Mouse (Mus musculus) C2C12 (cell line): Measurements from ENCODE around the gene Slc25a1. TPM values are rescaled to one million over a fixed set of nuclear protein-coding genes. Genes with fewer than 3 reads are reported as not detected.
"Not testable (repeated sequence)": the region's sequence is repeated elsewhere in the genome, so short reads cannot be mapped to it uniquely, and the experiment has no call there.

Experiments
- H3K27me3 ChIP-seq: one replicate; pipeline ENCODE4 v1.6.1; 2011; ENCODE audit not compliant: control insufficient read depth, insufficient read depth, insufficient read length
- H3K36me3 ChIP-seq: one replicate; pipeline ENCODE4 v1.6.1; 2011; ENCODE audit not compliant: control insufficient read depth, insufficient read depth
- H3K4me3 ChIP-seq: one replicate; pipeline ENCODE4 v1.5.1; 2011; ENCODE audit warnings: mild to moderate bottlenecking, control low read depth; ENCODE audit not compliant: poor library complexity, insufficient read depth, severe bottlenecking
- H3K79me2 ChIP-seq: one replicate; pipeline ENCODE4 v1.6.1; 2011; ENCODE audit not compliant: control insufficient read depth, insufficient read depth
- H3K79me3 ChIP-seq: one replicate; pipeline ENCODE4 v1.6.1; 2011; ENCODE audit warnings: low read depth, control low read depth
- H3ac ChIP-seq: one replicate; pipeline ENCODE3; 2011; ENCODE audit warnings: low read depth; ENCODE audit not compliant: control insufficient read depth, insufficient read length
- CEBPB ChIP-seq: IDR thresholded peaks from one replicate; pipeline ENCODE4 v1.6.1; 2011; ENCODE audit warnings: low read depth, mild to moderate bottlenecking, control low read depth, moderate library complexity
- CTCF ChIP-seq: IDR thresholded peaks from one replicate; pipeline ENCODE4 v1.5.1; 2011; ENCODE audit not compliant: control insufficient read depth, insufficient read depth, insufficient read length
- FOSL1 ChIP-seq: IDR thresholded peaks from one replicate; pipeline ENCODE4 v1.8.0; 2011; ENCODE audit warnings: mild to moderate bottlenecking, low read length; ENCODE audit not compliant: poor library complexity, insufficient read depth, severe bottlenecking
- MAX ChIP-seq: IDR thresholded peaks from one replicate; pipeline ENCODE4 v1.6.1; 2011; ENCODE audit warnings: mild to moderate bottlenecking, control low read depth
- MYOD1 ChIP-seq: IDR thresholded peaks from one replicate; pipeline ENCODE4 v1.6.1; 2011; ENCODE audit warnings: low read depth; ENCODE audit not compliant: control insufficient read depth, insufficient read length
- MYOG ChIP-seq: IDR thresholded peaks from one replicate; pipeline ENCODE4 v1.6.1; 2011; ENCODE audit not compliant: control insufficient read depth, insufficient read length; ENCODE audit errors: extremely low read depth
- USF1 ChIP-seq: IDR thresholded peaks from one replicate; pipeline ENCODE4 v1.6.1; 2011; ENCODE audit warnings: low read depth, mild to moderate bottlenecking, control low read depth, moderate library complexity
- long read RNA-seq, 2 experiments: library from polyadenylated mRNA; unstranded; transcript quantifications; one replicate each; pipeline ENCODE4 v2.0.0; 2019 to 2020
- polyA plus RNA-seq: library from polyadenylated mRNA; unstranded; fragments of >200 nt; fragmentation: generic; extraction: Trizol; gene quantifications from one replicate; pipeline ENCODE4 v1.2.1, GENCODE M21; 2012; ENCODE audit warnings: missing spikeins

Gene Slc25a1
- polyA plus RNA-seq: 57.3 TPM
- long read RNA-seq, experiment 1, transcript Slc25a1-201 (9 exons, 1,666 nt): major isoform, 85 of 100 reads
- long read RNA-seq, experiment 1, partial matches to known transcripts: 1 of 100 reads
- long read RNA-seq, experiment 1, other reads (novel, unspliced or antisense): 13 of 100 reads
- long read RNA-seq, experiment 2, transcript Slc25a1-201 (9 exons, 1,666 nt): major isoform, 100 of 106 reads
- long read RNA-seq, experiment 2, partial matches to known transcripts: 2 of 106 reads
- long read RNA-seq, experiment 2, other reads (novel, unspliced or antisense): 4 of 106 reads

DNA sequence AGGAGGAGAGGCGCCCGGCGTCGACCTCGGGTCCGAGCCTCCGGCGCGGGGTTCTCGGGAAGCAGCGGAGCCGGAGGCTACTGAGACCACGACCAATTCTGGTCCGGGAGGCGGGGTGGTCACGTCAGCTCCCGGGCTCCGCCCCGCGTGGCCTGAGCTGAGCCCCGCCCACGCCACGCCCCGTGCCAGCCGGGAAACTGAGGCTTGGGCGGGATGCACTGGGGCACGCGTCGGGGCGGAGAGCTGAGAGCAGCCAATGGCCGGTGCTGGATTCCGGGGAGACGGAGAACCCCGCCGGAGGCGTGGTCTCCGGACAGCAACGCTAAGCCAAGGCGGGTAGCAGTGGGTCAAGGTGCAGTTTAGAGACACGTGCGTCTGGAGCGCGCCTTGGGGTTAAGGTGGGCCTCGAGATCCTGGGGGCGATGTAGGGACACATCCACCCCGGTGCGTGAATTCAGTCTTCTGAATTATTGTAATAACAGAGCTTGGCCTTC lies at the start of gene Slc25a1:
TSS of gene Slc25a1 (minus strand) at position 133 of the 494 bp plus-strand sequence.
- Histone ChIP-seq H3K4me3 (peak within 1 kb of the TSS; percentile 66), H3ac (peak within 1 kb of the TSS; percentile 59), H3K27me3 (peaks cover 14% of the 10 kb centered on the region), H3K79me3 (no peaks in the 10 kb centered on the region), H3K36me3 (peaks cover 8% of the 10 kb centered on the region), H3K79me2 (no peaks in the 10 kb centered on the region)
- TF ChIP-seq MAX: peak; percentile 86
- TF ChIP-seq USF1: no peak

DNA sequence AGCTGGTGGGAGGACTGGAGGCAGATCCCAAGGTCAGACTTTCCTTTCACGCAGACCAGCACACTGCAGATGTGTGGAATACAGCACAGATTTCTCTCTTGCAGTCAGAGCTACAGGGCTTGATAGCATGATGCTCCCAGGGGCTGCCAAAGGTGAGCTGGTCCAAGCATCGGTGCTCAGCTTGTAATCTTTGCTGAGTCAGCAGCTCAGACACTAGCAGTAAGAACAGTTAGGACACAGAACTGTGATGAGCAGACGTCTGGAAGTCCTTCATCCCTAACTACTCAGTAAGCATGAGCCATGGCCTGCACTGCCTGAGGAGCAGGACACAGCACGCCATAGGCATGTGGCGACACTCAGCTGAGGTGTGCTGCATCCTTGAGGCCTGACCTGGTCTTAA lies 43.8 kb upstream of the Slc25a1 start:
- no peaks in the 10 kb centered on the region for H3K36me3 ChIP-seq
- TF ChIP-seq MYOD1 (no peak), FOSL1 (no peak), MAX (no peak), CEBPB (no peak), MYOG (no peak), CTCF (no peak)
- H3K4me3 ChIP-seq: no peak overlapping the region
- H3ac ChIP-seq: no peak overlapping the region
- no peaks in the 10 kb centered on the region for H3K79me2 ChIP-seq
- peaks cover 38% of the 10 kb centered on the region for H3K27me3 ChIP-seq
- H3K79me3 ChIP-seq: no peaks in the 10 kb centered on the region

DNA sequence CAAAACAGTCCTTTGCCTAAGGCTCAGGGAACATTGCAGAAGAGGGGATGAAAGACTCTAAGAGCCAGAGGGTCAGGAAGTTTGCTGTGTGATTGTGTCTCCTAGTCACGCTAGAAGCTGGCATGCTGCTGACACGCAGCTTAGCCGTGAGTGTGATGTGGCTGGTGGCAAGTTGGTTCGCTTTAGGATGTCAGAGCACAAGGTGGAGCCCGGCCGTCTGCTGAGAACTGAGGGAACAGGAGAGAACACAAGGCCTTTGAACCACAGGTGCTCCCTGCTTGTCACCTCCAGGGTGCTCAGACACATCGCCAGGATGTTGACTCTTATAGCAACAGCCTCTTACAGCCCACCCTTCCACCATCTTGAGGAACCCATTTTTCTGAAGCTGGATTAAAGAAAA lies 34.1 kb upstream of the Slc25a1 start:
- no peaks in the 10 kb centered on the region for H3K79me2 ChIP-seq
- H3K27me3 ChIP-seq: peaks cover 17% of the 10 kb centered on the region
- no peak overlapping the region for H3ac ChIP-seq
- H3K4me3 ChIP-seq: no peak overlapping the region
- H3K79me3 ChIP-seq: no peaks in the 10 kb centered on the region
- no peaks in the 10 kb centered on the region for H3K36me3 ChIP-seq
- no peak for TF ChIP-seq MYOG
- TF ChIP-seq FOSL1: no peak
- TF ChIP-seq CEBPB: no peak
- TF ChIP-seq MYOD1: no peak
- TF ChIP-seq MAX: no peak
- no peak for TF ChIP-seq CTCF
- TF ChIP-seq USF1: no peak

DNA sequence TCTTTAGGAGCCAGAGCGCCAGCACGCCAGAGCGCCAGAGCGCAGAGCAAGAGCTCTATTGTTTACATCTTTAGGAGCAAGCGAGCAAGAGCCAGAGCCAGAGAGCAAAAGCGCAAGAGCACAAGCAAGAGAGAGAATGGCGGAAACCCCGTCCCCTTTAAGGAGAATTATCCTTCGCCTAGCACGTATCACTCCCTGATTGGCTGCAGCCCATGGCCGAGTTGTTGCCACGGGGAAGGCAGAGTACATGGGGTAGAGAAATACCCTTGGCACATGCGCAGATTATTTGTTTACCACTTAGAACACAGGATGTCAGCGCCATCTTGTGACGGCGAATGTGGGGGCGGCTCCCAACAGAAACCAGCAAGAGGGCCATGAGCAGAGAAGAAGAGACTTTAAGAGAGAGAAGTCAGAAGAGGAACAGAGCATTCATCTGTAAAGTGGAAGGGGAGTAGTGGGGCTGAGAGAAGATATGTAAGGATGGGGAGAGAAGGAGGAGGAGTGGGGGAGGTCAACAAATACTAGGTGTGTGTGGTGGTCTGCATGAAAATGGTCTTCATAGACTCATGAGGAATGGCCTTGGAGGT lies 28.1 kb upstream of the Slc25a1 start:
- not testable (repeated sequence) for H3K4me3 ChIP-seq, H3K36me3 ChIP-seq, H3K27me3 ChIP-seq, H3K79me3 ChIP-seq, H3ac ChIP-seq, H3K79me2 ChIP-seq

DNA sequence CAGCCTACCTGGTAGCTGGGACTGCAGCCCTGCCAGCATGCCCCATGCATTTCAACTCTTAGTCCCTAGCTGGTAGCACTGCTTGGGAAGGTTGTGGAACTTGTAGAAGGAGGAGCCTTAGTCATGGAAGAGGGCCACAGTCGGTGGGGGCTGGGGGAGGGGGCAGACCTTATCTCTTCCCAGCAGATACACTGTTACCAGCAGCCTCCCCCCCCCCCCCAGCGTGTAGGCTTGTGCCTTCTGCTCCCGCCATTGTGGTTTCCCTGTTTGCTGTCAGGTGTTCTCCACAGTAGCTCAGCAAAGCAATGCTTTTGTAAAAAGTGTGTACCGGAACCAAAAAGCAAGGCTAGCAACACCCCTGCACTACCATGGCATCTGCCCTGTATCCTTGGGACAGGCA lies 23.6 kb upstream of the Slc25a1 start:
- H3K4me3 ChIP-seq: no peak overlapping the region
- no peaks in the 10 kb centered on the region for H3K36me3 ChIP-seq
- H3K79me3 ChIP-seq: no peaks in the 10 kb centered on the region
- no peak overlapping the region for H3ac ChIP-seq
- no peaks in the 10 kb centered on the region for H3K79me2 ChIP-seq
- TF ChIP-seq FOSL1: no peak
- TF ChIP-seq CTCF: no peak
- no peak for TF ChIP-seq CEBPB
- TF ChIP-seq MYOG: no peak
- no peak for TF ChIP-seq USF1
- no peak for TF ChIP-seq MAX
- TF ChIP-seq MYOD1: no peak
- no peaks in the 10 kb centered on the region for H3K27me3 ChIP-seq

- Histone ChIP-seq H3K79me2 (no peaks in the 10 kb centered on the region), H3K27me3 (peaks cover 5% of the 10 kb centered on the region), H3K4me3 (no peak overlapping the region), H3ac (no peak overlapping the region), H3K79me3 (no peaks in the 10 kb centered on the region), H3K36me3 (no peaks in the 10 kb centered on the region)
- TF ChIP-seq FOSL1 (no peak), CTCF (no peak), MAX (no peak), MYOG (no peak), CEBPB (no peak), MYOD1 (no peak), USF1 (no peak)
Observed at GRCm38 (mm10) chr16:17950068-17950467, 22.0 kb upstream of the Slc25a1 start.
